Mouse (Mus musculus) thymus, adult 2 months (tissue): Measurements from ENCODE around the gene Uts2.

Experiments
- CTCF ChIP-seq: fragments of 200-500 bp; IDR thresholded peaks from 2 replicates; pipeline ENCODE4 v1.5.1; 2012; ENCODE audit warnings: mild to moderate bottlenecking, control low read depth, low read length, moderate library complexity, borderline replicate concordance; ENCODE audit not compliant: control insufficient read depth, poor library complexity, insufficient read depth; ENCODE audit errors: extremely low read depth
- POLR2A ChIP-seq: fragments of 200-500 bp; IDR thresholded peaks from 2 replicates; pipeline ENCODE4 v1.6.1; 2012; ENCODE audit warnings: mild to moderate bottlenecking, low read length, control low read depth, moderate library complexity; ENCODE audit not compliant: control insufficient read depth, poor library complexity, insufficient read depth; ENCODE audit errors: extremely low read depth

- TF ChIP-seq POLR2A (no peak), CTCF (no peak)
These were observed 27.9 kb upstream of the Uts2 start for GRCm38 (mm10) chr4:150968956-150969355.
